Mouse (Mus musculus) ES-E14 (cell line): ENCODE measurements at regions not wholly inside any gene's neighbourhood (a gene's known extent, or its start where the extent isn't known, plus 50 kb on each side); places are given as distances from the start of the nearest gene placed in this dataset.

Experiments used
- DNase-seq: peaks from one replicate; pipeline ENCODE4 v3.0.0-alpha.2; 2013; ENCODE audit warnings: low read depth, low spot score
- H3K27ac ChIP-seq: 2 replicates; pipeline ENCODE4 v1.5.1; 2012; ENCODE audit warnings: low read depth, mild to moderate bottlenecking, low read length, moderate library complexity, mixed read lengths; ENCODE audit not compliant: poor library complexity, insufficient read depth, severe bottlenecking
- H3K36me3 ChIP-seq: 2 replicates; pipeline ENCODE4 v1.6.1; 2012; ENCODE audit warnings: mild to moderate bottlenecking, low read length, moderate library complexity, mixed read lengths; ENCODE audit not compliant: control insufficient read depth, poor library complexity, insufficient read depth, severe bottlenecking
- H3K4me1 ChIP-seq, 2 experiments: fragments of 150-350 bp in 1 of 2; sonication (generic) in 1 of 2; 2 replicates each; pipeline ENCODE4 v1.6.1; 2012; ENCODE audit warnings: low read length in 2 of 2, mild to moderate bottlenecking in 1 of 2, mixed read lengths in 1 of 2; ENCODE audit not compliant: control insufficient read depth in 2 of 2, insufficient read depth in 2 of 2, poor library complexity in 1 of 2
- H3K4me3 ChIP-seq, 2 experiments: fragments of 150-350 bp in 1 of 2; sonication (generic) in 1 of 2; 2 replicates each; pipeline ENCODE4 v1.5.1; 2012; ENCODE audit warnings: low read length in 2 of 2, low read depth in 1 of 2, mild to moderate bottlenecking in 1 of 2, mixed read lengths in 1 of 2; ENCODE audit not compliant: insufficient read depth in 1 of 2, poor library complexity in 1 of 2, severe bottlenecking in 1 of 2
- H3K9ac ChIP-seq: 2 replicates; pipeline ENCODE4 v1.6.1; 2012; ENCODE audit warnings: low read depth, mild to moderate bottlenecking, low read length, mixed read lengths; ENCODE audit not compliant: poor library complexity, insufficient read depth, severe bottlenecking
- H3K9me3 ChIP-seq: fragments of 150-350 bp; sonication (generic); 2 replicates; pipeline ENCODE4 v1.6.1; 2012; ENCODE audit warnings: low read depth, mild to moderate bottlenecking, low read length; ENCODE audit not compliant: control insufficient read depth, insufficient read depth
- CHD2 ChIP-seq: IDR thresholded peaks from 2 replicates; pipeline ENCODE4 v1.6.1; 2014; ENCODE audit warnings: mild to moderate bottlenecking, low read depth, low read length, inconsistent platforms
- HCFC1 ChIP-seq: IDR thresholded peaks from 2 replicates; pipeline ENCODE4 v1.6.1; 2012; ENCODE audit warnings: low read length, inconsistent platforms, borderline replicate concordance; ENCODE audit not compliant: insufficient read depth
- MAFK ChIP-seq: IDR thresholded peaks from 2 replicates; pipeline ENCODE4 v1.6.1; 2014; ENCODE audit warnings: mild to moderate bottlenecking, low read depth, low read length, inconsistent platforms; ENCODE audit not compliant: insufficient read depth
- ZC3H11A ChIP-seq: IDR thresholded peaks from 2 replicates; pipeline ENCODE4 v1.6.1; 2012; ENCODE audit warnings: low read depth, mild to moderate bottlenecking, inconsistent platforms, low read length, borderline replicate concordance
- ZNF384 ChIP-seq: IDR thresholded peaks from 2 replicates; pipeline ENCODE4 v1.6.1; 2012; ENCODE audit warnings: low read depth, low read length, inconsistent platforms
- in situ Hi-C, 2 experiments: fragments of 600-800 bp; cut with MboI; formaldehyde crosslinking; loops; one replicate each; pipeline ENCODE4 v1.15.1; 2025; ENCODE audit warnings: low sequenced_read_pairs in 2 of 2, inconsistent platforms in 1 of 2; ENCODE audit not compliant: unreplicated experiment in 2 of 2

GRCm38 (mm10) chr6:140956522-140956863 is 227.4 kb downstream of the Gm11077 start:
- Histone ChIP-seq H3K9ac (no peak overlapping the region), H3K36me3 (no peaks in the 10 kb centered on the region), H3K4me1 (no peaks in the 10 kb centered on the region), H3K4me3 (no peak overlapping the region), H3K9me3 (no peaks in the 10 kb centered on the region), H3K27ac (no peak overlapping the region)
- in situ Hi-C loops = no loop called here
- DNase-seq = no peak
- TF ChIP-seq HCFC1 (no peak), MAFK (no peak), CHD2 (no peak), ZNF384 (no peak), ZC3H11A (no peak)

GRCm38 (mm10) chr6:140961987-140962386 is 232.9 kb downstream of the Gm11077 start:
- no peak for DNase-seq

GRCm38 (mm10) chr6:140962563-140962962 is 233.5 kb downstream of the Gm11077 start:
- H3K4me3 ChIP-seq = no peak overlapping the region
- H3K36me3 ChIP-seq = no peaks in the 10 kb centered on the region
- no peaks in the 10 kb centered on the region for H3K4me1 ChIP-seq
- H3K27ac ChIP-seq = no peak overlapping the region
- no peaks in the 10 kb centered on the region for H3K9me3 ChIP-seq
- TF ChIP-seq HCFC1 (no peak), ZNF384 (no peak), MAFK (no peak)
- H3K9ac ChIP-seq = no peak overlapping the region
- no peak for DNase-seq
- in situ Hi-C loops = no loop called here

More at GRCm38 (mm10) chr6:140961987-140962386, 232.9 kb downstream of the Gm11077 start:
- Histone ChIP-seq H3K27ac (no peak overlapping the region), H3K36me3 (no peaks in the 10 kb centered on the region), H3K9ac (no peak overlapping the region), H3K4me1 (no peaks in the 10 kb centered on the region), H3K9me3 (no peaks in the 10 kb centered on the region), H3K4me3 (no peak overlapping the region)
- TF ChIP-seq MAFK = no peak
- no peak for TF ChIP-seq ZNF384
- no peak for TF ChIP-seq HCFC1
- TF ChIP-seq ZC3H11A = no peak
- TF ChIP-seq CHD2 = no peak
- in situ Hi-C loops = no loop called here

GRCm38 (mm10) chr6:140973732-140974131 is 244.6 kb downstream of the Gm11077 start:
- Histone ChIP-seq H3K9me3 (no peaks in the 10 kb centered on the region), H3K4me1 (no peaks in the 10 kb centered on the region), H3K36me3 (no peaks in the 10 kb centered on the region), H3K9ac (no peak overlapping the region), H3K4me3 (no peak overlapping the region), H3K27ac (no peak overlapping the region)
- DNase-seq = no peak
- in situ Hi-C loops = no loop called here
- TF ChIP-seq HCFC1 (no peak), MAFK (no peak), ZC3H11A (no peak)

GRCm38 (mm10) chr6:140976989-140977388 is 247.9 kb downstream of the Gm11077 start:
- Histone ChIP-seq H3K9ac (no peak overlapping the region), H3K9me3 (no peaks in the 10 kb centered on the region), H3K36me3 (no peaks in the 10 kb centered on the region), H3K4me3 (no peak overlapping the region), H3K27ac (no peak overlapping the region), H3K4me1 (no peaks in the 10 kb centered on the region)
- in situ Hi-C loops = no loop called here
- TF ChIP-seq HCFC1 (no peak), ZNF384 (no peak), CHD2 (no peak), MAFK (no peak), ZC3H11A (no peak)
- DNase-seq = no peak
